ENCODE assay signal across 16 mouse cellular contexts in genomic region chr15:7697724-7698123, GRCm38 (mm10).
"Had no signal": no experiment of that assay in that cellular context is flagged by ENCODE, and none has a peak within 500 bp of the region (broad histone marks: within the 10 kb centered on the region; RNA-seq: fewer than 3 reads in every experiment).

No protein-coding gene starts in this region.

- H3K4me1 ChIP-seq: intestine, embryonic 15.5 days; liver, embryonic 13.5 days; megakaryocyte, embryonic 14.5 days; neural tube, embryonic 12.5 days; stomach, embryonic 15.5 days had no signal

- H3K27me3 ChIP-seq: intestine, embryonic 15.5 days; liver, embryonic 13.5 days; megakaryocyte, embryonic 14.5 days; neural tube, embryonic 12.5 days; stomach, embryonic 15.5 days had no signal

- DNase-seq: kidney, adult 11 months; kidney, adult 8-10 months; layer of hippocampus, postnatal 36 days; liver, embryonic 13.5 days; lung, adult 2 months; midbrain, embryonic 14.5 days; retina, postnatal 1 day; right cerebral cortex, postnatal 25 days; spleen, adult 18-20 months; thymus, postnatal 25 days had no signal

- H3K4me2 ChIP-seq: intestine, embryonic 15.5 days; liver, embryonic 13.5 days; midbrain, embryonic 11.5 days; neural tube, embryonic 12.5 days; stomach, embryonic 15.5 days had no signal

- H3K4me3 ChIP-seq: intestine, embryonic 15.5 days; left cerebral cortex, adult 2 months; liver, embryonic 13.5 days; megakaryocyte, embryonic 14.5 days; neural tube, embryonic 12.5 days; stomach, embryonic 15.5 days had no signal

- H3K36me3 ChIP-seq: intestine, embryonic 15.5 days; liver, embryonic 13.5 days; neural tube, embryonic 12.5 days; stomach, embryonic 15.5 days had no signal

- ATAC-seq: intestine, embryonic 15.5 days had no signal

- H3K27ac ChIP-seq: intestine, embryonic 15.5 days; left cerebral cortex, adult 2 months; liver, embryonic 13.5 days; neural tube, embryonic 12.5 days; stomach, embryonic 15.5 days had no signal

- H3K9ac ChIP-seq: intestine, embryonic 15.5 days; liver, embryonic 13.5 days; neural tube, embryonic 12.5 days; stomach, embryonic 15.5 days had no signal

- H3K9me3 ChIP-seq: intestine, embryonic 15.5 days; liver, embryonic 13.5 days; megakaryocyte, embryonic 14.5 days; neural tube, embryonic 12.5 days; stomach, embryonic 15.5 days had no signal
